Mouse (Mus musculus) cerebellum, adult 2 months (tissue): Measurements from ENCODE around the gene S1pr5.
"Not testable (repeated sequence)": the region's sequence is repeated elsewhere in the genome, so short reads cannot be mapped to it uniquely, and the experiment has no call there.

Experiments used
- CTCF ChIP-seq: fragments of 200-500 bp; IDR thresholded peaks from 2 replicates; pipeline ENCODE4 v1.5.1; 2011; ENCODE audit warnings: low read depth, mild to moderate bottlenecking, control low read depth, low read length, moderate library complexity, borderline replicate concordance; ENCODE audit not compliant: insufficient read depth
- POLR2A ChIP-seq: fragments of 200-500 bp; IDR thresholded peaks from 2 replicates; pipeline ENCODE4 v1.6.1; 2011; ENCODE audit warnings: low read length, control low read depth, borderline replicate concordance; ENCODE audit not compliant: insufficient read depth

DNA sequence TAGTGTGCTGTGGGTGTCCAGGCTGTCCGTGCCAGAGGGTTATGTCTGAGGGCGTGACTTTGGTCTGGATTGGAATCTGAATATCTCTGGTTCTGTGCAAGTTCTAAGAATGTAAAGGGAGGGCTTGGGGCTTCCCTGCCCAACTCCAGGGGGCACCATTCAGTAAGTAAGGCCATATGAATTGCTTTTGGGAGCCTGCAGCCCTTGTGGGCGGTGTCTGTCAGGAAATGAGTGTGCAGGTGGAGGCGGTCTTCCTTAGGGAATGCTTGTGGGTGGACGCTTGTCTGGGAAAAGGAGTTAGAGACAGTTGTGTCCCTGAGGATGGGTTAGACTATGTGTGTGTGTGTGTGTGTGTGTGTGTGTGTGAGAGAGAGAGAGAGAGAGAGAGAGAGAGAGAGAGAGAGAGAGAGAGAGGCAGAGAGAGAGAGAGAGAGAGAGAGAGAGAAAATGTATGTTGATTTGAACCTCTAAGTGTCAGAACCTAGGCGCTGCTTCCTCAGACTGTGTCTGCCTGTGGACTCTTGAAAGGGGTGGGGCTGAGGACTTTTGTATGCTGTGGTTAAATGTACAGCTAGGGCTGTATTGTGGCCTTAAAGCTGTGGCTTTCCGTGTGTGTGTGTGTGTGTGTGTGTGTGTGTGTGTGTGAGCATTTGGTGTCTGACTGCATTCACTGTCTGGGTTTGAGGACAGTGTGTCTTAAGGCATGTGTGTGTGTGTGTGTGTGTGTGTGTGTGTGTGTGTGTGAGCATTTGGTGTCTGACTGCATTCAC lies 52.3 kb downstream of the S1pr5 start:
- not testable (repeated sequence) for TF ChIP-seq CTCF, POLR2A
